Mouse (Mus musculus) 416B (cell line): ENCODE results near the gene Tmem121.
"Not testable (repeated sequence)": the region's sequence is repeated elsewhere in the genome, so short reads cannot be mapped to it uniquely, and the experiment has no call there.

Source experiments
- DNase-seq: peaks from one replicate; pipeline ENCODE4 v3.0.0; 2011; ENCODE audit warnings: low read depth

Gene Tmem121

DNA sequence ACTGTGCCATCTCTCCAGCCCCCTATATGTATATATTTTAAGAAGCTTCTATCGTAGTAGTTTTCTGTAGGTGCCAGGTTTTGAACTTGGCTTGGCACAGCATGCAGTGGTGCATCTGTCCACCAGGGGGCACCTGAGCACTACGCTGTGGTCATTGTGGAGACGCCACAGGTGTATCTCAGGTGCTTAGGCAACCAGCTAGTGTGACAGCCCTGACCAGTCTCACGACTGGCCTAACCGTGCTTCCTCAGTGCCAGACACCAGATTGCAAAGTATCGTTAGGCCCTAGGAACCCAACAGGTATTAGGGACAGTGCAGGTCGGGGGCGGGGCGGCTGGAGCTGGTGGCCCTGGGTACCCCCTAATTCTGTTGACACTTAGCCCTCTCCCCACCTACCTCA is 35.6 kb downstream of the Tmem121 start:
- DNase-seq: no peak

DNA sequence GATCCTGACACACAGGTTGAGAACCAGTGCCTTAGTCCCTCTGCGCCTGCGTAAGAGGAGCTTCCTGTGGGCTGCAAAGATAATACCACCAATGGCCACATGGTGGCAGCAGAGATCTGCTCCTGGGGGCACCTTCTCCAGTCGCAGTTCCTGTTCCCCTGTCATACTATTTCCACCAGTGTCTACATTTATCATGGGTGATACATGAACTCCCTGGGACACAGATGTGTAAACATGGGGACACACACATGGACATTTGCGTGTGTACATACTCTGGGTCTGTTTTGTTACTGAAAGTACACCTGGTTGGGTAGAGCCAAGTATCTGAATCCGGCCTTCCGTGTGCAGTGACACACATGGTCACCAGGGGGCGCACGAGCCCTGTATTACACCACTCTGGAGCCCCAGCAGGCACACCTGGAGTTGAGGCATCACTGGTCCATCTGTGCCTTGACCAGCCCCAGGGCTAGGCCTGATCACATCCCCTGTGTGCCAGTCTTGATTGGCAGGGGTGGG is 36.4 kb downstream of the Tmem121 start:
- peak; percentile 88 for DNase-seq

DNA sequence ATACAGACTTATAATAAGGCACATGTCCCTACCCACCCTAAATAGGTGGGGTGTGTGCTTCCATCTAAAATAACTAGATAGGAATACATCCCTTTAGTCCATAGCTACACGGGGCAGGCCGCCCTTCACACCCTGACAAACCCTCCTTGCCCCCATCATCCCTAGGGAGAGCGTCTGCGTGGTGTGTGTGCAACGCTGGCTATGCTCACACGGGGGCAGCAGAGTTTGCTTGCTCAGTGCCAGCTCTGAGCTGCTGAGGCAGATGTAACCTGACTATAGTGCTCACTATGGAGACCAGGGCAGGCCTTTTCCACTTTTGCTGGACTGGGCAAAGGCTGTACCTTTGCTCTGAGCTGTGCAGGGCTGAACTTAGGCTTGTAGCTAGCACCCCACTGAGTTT is 37.0 kb downstream of the Tmem121 start:
- peak; percentile 60 for DNase-seq

DNA sequence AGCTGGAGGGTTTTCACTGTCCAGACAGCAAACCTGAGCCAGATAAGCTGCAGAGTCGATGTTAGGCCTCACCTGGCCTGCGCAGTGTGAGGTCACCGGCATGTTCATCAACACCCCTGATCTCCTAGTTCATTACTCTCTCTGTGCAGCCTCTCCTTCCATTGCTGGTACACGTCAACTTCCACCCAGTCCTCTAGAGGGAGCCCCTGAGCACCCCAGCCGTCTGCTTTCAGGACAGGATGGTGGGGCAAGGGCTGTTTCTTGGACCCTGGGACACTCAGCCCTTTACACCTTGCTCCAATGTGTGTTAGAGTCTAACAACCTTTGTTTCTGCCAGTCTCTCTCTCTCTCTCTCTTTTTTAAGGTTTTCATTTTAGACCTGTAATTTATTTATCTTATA is 38.5 kb downstream of the Tmem121 start:
- DNase-seq: peak; percentile 29

DNA sequence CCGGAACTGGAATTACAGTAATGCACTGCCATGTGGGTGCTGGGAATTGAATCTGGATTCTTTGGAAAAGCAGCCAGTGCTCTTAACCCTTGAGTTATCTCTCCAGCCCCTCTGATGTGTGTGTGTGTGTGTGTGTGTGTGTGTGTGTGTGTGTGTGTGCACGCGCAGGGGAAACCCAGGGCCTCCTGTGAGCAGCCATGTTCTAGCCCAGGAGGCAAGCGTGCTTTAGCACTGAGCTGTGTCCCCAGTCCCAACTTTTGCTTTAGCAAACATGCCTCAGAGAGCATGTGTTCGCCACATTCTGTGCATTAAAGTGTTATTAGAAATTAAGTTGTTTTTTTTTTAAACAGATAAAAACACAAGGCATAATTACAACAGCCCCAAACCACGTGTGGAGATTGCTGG is 39.0 kb downstream of the Tmem121 start:
- DNase-seq: no peak

DNA sequence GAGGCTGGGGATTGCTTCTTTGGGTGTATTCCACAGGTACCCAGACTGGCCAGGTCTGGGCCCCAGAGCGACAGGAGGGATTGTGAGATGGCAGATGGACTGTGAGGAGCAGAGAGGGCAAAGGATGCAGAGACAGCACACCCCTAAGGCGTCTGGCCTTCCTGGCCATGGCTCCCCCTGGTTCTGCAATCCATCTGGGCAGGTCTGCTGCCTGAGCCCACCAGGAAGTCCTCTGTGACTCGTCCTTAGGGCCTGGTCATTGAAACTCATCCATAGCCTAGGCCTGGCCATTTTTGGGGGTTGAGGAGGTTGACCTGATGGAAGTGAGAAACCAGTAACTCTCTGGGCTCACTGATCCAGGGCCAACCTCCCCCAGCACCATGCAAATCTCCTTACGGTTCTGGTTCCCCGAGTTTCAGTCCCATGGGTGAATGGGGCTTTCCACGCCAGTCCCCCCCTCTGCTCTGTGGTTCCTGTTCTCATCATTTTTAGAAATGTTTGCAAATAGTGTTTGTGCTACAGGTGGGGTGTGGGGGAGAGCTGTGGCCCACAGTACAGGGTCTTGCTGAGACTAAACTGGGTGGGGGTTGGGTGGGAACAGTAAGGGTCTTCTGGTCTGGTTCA is 42.4 kb downstream of the Tmem121 start:
- DNase-seq: no peak

DNA sequence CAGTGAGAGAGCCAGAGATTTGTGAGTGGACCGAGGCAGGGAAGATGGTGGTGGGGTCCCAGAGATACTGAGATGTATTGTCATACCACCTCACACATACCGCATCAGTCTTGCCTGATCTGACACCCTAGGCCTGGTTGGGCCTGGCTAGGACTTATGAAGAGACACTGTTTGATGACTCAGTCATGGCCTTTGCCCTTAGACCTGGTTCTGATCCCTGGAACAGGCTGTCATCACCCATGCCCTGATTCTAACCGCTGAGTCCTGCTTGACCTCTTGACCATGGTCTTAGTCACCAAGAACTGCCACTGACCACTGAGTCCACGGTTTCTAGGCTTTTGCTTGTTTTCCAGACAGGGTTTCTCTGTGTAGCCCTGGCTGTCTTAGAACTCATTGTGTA is 45.0 kb downstream of the Tmem121 start:
- DNase-seq: no peak

DNA sequence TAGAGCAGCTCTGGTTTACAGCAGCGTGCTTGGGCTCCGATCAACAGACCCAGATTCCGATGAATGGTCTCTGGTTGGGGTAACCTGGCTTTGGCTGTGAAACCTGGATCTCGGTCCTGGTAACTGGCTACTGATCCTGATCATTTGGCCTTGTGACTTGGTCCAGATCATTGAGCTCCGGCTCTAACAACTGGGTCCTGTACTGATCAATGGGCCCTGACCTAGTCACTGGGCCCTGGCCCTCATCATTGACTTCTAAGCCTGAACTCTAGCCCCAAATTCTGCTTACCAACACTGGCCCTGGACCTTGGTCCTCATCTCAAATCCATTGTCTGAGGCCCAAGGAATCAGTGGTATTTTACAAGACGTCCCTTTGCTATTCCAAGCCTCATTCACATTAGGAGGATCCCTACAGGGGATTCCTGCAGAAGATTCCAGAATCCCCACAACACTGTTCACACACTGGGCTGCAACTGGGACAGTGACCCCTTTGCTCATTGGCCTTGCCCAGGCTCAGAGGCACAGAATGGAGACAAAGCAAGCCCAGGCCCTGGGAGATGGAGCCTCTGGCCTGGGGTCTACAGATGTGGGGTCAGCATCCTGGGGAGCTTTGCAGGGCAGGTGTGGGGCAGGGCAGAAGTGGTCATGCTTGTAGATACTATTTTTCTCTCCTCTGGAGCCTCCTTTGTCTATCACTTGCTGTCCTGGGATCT is 46.0 kb downstream of the Tmem121 start:
- not testable (repeated sequence) for DNase-seq

DNA sequence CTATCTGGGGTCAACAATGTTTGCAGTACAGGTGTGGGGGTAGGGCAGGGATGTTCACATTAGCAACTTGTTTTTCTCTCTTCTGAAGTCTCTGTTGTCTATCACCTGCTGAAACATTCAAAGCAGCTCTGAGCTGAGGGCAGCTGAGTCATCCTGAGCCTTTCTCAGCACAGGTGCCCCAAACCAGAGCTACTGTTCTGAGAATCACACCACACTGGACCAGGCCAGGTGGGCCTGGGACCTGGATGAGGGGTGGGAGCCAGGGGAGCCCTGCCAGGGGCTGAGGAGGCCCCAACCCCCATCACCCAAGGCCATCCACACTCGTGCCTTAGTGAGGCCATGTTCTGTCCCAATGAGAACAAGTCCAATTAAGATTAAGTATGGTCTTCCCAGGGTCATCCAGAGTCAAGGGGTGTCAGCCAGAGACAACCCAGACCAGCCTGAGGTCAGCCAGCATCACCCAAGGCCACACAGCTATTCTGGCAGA is 46.6 kb downstream of the Tmem121 start:
- not testable (repeated sequence) for DNase-seq
